Mouse (Mus musculus) common myeloid progenitor, adult 5-6 weeks (primary cell): ENCODE data around the gene Cep19. TPM values are rescaled to one million over a fixed set of nuclear protein-coding genes. Genes with fewer than 3 reads are reported as not detected.
"Not testable (repeated sequence)": the region's sequence is repeated elsewhere in the genome, so short reads cannot be mapped to it uniquely, and the experiment has no call there.

Experiments used
- ATAC-seq: replicated peaks from 2 replicates; pipeline ENCODE4 v1.8.0; 2016; ENCODE audit warnings: low read depth, mild to moderate bottlenecking, moderate TSS enrichment, inconsistent platforms; ENCODE audit not compliant: poor library complexity, severe bottlenecking
- total RNA-seq: library from RNA; stranded (forward); fragments of 200-1000, 187-1606 nt; gene quantifications from 2 replicates; pipeline ENCODE4 v1.2.3, GENCODE M21; 2017

The Cep19 gene
- total RNA-seq = 22.2 and 28.6 TPM in 2 replicates

- peak; percentile 93 for ATAC-seq
Measured at GRCm38 (mm10) chr16:32099638-32100150, at the start of gene Cep19, which contains the start of gene Pigx. Cep19 (plus strand) TSS chr16:32099800. Pigx (minus strand) TSS chr16:32099740.

GRCm38 (mm10) chr16:32058817-32059216 lies 40.8 kb upstream of the Cep19 start:
- no peak for ATAC-seq

DNA sequence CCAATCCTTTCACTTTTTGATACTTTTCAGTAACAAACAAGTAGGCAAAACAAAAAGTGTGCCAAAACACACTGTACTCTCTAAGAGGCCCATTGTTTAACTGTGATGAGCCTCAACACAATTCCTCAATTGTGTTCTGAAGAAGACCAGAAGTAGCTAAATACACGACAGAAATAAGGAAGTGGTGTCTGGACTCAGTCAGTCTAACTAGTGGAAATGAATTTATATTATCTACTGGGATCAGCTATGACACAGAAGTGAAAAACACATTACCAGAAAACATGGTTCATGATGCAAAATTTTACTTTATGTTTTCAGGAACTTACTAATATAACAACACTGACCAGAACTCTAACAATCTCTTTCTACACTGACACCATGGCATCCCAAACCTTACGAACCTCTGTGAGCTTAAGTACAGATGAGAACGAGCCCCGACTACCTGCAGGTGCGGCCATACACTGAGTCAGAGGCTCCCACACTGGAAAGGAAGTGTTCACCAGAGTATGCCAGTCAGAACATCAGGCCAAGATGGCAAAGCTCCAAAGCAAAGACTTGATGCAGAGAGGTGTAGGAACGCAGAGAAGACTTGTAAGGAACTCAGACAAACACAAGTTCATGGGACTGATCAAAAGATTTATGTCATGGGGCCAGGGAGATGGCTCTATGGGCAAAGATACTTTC lies 39.6 kb upstream of the Cep19 start:
- peak; percentile 88 for ATAC-seq

DNA sequence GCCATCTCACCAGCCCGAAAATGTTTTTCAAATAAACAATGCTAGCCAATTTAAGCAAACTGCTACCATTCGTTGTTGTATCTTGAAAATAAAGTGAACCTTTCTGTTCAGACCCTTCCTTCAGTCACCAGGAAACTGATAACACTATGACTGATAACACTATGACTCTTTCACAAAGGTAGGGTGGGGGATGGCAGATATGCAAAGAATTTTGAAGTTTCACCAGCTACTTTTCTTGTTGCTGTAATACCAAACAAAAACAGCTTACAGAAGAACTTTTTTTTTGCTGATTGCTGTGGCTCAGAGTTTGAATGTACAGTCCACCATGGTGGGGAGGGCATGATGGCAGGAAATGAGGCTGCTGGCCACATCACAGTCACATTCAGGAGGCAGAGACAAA lies 37.4 kb upstream of the Cep19 start:
- no peak for ATAC-seq

DNA sequence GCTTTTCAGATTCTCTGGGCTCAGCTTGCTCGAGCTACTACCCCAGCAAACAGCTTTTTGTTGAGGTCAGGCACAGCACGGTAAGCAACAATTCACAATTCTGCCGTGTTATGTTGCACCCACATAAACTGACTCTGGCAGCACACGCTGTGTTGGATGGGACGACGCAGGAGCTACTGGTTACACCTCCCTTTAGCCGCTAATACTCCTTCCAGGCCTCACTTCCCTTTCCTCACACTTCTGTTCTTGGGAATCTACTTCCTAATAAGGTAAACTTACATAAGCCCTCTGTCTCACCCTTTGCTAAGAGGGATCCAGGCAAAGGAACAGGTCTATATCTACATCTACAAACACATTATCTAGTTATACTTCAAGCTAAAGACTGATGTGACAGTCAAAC lies 35.7 kb upstream of the Cep19 start:
- no peak for ATAC-seq

GRCm38 (mm10) chr16:32066899-32067298 lies 32.7 kb upstream of the Cep19 start:
- no peak for ATAC-seq

DNA sequence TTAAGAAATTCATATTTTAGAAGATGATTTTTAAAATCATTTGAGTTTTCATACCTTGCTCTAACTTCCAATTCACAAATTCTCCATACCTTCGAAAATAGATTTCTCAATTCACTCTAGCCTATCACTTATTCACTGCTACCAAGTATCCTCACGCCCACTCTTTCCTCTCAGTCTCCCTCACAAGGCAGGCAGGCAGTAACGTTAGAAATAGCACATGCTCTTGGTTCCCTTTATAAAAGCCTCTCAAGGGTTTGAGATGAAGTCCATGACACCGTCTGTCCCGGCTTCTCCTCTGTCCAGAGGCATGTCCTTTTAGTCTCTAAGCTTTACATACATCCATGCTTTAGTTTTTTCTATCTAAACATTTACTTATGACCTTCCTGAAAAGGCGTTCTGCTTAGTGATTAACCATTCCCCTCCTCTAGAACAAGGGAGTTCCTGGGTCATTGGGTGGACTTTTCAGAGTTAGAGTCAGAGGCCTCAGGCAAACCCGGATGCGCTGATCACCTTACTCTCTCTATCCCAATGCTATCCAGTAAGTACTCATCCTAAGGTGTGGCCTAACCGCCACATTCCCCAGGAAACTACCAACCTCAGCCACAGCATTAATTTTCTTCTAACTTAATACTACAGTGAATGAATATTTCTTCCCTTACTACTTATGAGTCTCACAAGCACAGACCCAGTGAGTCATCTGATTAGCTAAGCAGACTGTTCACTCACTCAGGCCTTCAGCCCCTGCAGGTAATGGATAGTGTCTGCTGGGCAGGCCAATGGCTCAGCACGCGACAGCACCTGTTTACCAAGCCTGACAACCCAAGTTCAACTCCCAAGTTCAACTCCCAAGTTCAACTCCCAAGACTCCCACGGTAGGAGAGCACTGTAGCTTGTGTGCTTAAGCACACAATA lies 31.0 kb upstream of the Cep19 start:
- ATAC-seq = no peak

GRCm38 (mm10) chr16:32070070-32070469 lies 29.5 kb upstream of the Cep19 start:
- not testable (repeated sequence) for ATAC-seq

GRCm38 (mm10) chr16:32075762-32076161 lies 23.8 kb upstream of the Cep19 start:
- no peak for ATAC-seq

DNA sequence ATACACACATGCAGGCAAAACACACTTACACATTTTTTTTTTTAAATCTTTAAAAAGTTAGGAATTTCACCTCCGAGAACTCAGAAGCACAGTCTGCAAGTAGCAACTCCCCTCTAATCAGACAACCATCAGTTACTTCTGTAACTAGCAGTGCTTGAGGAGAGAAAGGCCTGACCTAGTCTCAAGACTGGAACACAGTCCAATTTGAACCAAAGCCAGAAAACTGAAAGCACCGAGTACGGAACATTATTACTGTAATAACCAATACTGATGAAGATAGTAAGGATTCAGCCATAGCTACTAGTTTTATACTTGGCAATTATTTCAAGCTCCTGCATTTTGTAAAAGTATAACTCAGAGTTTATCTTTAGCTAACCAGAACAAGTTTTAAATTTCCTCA lies 23.2 kb upstream of the Cep19 start:
- ATAC-seq = no peak

- ATAC-seq = no peak
Measured at GRCm38 (mm10) chr16:32077648-32078407, 21.8 kb upstream of the Cep19 start.

DNA sequence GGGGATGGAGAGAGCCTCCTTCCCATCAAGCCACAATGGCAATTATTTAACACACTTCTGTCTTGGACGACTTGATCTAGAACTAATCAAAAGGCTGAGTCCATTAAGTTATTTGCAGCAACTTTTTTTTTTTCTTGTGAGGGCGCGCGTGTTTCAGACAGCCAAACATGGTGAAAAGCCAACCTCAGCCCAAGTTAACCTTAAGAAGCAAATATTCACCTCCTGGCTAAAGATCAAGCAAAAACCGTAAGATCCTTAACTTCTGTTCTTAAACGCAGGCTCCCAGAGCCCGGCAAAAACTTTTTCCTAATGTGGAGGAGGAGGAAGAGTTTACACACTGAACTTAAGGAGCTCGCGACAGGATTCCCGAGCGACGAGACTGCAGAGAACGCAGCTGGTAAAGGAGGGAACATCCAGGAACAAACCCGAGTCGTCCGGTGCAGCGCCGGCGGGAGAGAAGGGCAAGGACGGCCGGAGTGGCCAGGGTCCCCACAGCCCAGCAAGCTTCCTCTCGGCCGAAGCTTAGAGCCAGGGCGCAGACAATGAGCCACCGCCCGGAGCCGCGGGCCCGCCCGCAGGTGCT lies 21.1 kb upstream of the Cep19 start:
- ATAC-seq = peak; percentile 7; the same call in 1 of the 2 replicates

DNA sequence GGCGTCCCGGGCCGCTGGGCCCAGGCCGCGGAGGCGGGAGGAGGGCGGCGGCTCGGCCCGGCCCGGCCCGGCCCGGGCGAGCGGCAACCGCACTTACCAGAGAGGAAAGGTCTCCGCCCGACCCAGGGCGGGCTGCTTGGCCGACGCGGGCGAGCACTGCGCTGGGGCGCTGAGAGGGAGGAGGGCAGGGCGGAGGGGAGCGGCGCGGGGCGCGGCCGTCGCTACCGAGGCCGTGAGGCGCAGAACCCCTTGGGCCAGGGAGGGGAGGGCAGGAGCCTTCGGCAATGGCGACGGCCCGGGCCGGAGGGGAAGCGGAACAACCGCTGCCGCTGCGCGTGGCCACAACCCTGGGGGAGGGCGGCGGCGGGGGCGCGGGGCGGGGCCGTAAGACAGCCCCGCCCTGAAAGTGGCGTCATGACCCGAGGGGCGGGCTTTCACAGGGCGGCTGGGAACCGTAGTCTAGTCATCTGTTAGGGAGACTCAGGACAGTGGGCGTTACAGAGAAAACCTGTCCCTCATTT lies 20.5 kb upstream of the Cep19 start, which contains the start of gene Pak2:
Pak2 (minus strand) TSS at position 352 of the 521 bp plus-strand sequence.
- peak; percentile 91 for ATAC-seq

- peak; percentile 62 for ATAC-seq
Measured at GRCm38 (mm10) chr16:32087629-32088443, 11.8 kb upstream of the Cep19 start.

DNA sequence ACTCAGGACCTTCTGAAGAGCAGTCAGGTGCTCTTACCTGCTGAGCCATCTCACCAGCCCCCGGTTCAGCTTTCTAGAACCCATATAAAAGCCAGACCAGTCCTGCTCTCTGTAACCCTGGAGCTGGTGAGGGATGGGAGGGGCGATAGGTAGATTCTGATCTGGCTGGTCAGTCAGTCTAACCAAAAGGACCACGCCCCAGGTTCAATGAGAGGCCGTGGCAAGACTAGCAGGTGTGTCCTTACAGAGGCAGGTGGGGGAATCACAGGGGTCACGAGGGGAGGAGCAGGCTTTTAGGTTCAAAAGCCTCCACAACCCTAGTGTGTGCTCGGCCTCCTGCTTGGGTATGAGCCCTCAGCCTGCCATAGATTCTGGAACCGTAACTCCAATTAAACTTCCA lies 8.1 kb upstream of the Cep19 start:
- ATAC-seq = no peak

DNA sequence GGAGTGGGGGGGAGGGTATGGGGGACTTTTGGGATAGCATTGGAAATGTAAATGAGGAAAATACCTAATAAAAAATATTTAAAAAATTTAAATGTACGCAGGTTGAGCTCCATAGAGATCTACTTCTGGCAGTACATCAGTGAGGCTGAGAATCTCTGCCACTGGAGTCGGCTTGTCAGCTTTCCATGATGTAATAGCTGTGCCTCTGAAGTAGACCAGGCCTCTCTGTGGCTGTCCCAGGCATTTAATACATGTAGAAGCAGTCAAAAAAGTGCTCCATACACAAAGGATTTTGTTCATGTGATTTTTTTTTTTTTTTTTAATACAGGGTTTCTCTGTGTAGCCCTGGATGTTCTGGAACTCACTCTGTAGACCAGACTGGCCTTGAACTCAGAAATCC lies 1.8 kb upstream of the Cep19 start:
- ATAC-seq = not testable (repeated sequence)

- peak; percentile 52 for ATAC-seq
Measured at GRCm38 (mm10) chr16:32098897-32099637, 533 bp upstream of the Cep19 start.

DNA sequence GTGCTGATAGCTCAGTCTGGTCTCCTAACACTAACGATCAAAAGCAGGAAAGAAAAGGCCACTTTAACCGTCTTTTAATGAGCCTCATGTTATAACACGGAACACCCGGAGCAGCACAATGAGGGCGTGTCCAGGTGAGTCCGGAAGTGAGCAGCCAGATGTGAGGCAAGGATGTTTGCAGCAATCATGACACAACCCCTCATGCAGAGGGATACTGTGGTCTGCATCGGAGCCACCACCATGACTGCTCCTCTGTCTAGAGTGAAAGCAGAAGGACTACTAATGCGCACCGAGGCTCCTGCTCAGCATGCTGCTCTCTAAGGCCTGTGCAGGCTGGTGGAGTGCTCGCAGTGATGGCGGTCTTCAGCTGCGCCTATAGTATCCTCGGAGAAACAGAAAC lies 2.7 kb downstream of the Cep19 start:
- ATAC-seq = no peak
